Mouse (Mus musculus) limb, embryonic 10.5 days (tissue): Measurements from ENCODE around the gene Klhl22. TPM values are rescaled to one million over a fixed set of nuclear protein-coding genes. Genes with fewer than 3 reads are reported as not detected.

Experiments used
- DNase-seq: peaks from one replicate; pipeline ENCODE4 v3.0.0-alpha.2; 2017; ENCODE audit warnings: low spot score
- H3K27ac ChIP-seq: fragments of 300-500 bp; sonication (generic); 2 replicates; pipeline ENCODE4 v1.5.1; 2016; ENCODE audit warnings: mild to moderate bottlenecking
- H3K27me3 ChIP-seq: fragments of 300-500 bp; sonication (generic); 2 replicates; pipeline ENCODE4 v1.6.1; 2016; ENCODE audit warnings: low read depth, mild to moderate bottlenecking; ENCODE audit not compliant: poor library complexity, severe bottlenecking
- H3K36me3 ChIP-seq: fragments of 300-500 bp; sonication (generic); 2 replicates; pipeline ENCODE4 v1.6.1; 2016; ENCODE audit warnings: mild to moderate bottlenecking, moderate library complexity
- H3K4me1 ChIP-seq: fragments of 300-500 bp; sonication (generic); 2 replicates; pipeline ENCODE4 v1.6.1; 2016
- H3K4me3 ChIP-seq: fragments of 300-500 bp; sonication (generic); 2 replicates; pipeline ENCODE4 v1.5.1; 2016; ENCODE audit warnings: mild to moderate bottlenecking, moderate library complexity
- H3K9me3 ChIP-seq: fragments of 300-500 bp; sonication (generic); replicated peaks from 2 replicates; pipeline ENCODE4 v1.6.1; 2016; ENCODE audit warnings: mild to moderate bottlenecking
- WGBS: fragments of 180-500 bp; shearing (Covaris S2); methylation state at CpG from one replicate; pipeline ENCODE4 v1.1.7; 2016; 5-methylcytosine and 5-hydroxymethylcytosine counted together
- polyA plus RNA-seq: library from polyadenylated mRNA; unstranded; fragments of >200 nt; fragmentation: Nextera tagmentation; extraction: Ambion mirVana; gene quantifications from 2 replicates; pipeline ENCODE4 v1.2.1, GENCODE M21; 2016

The Klhl22 gene
- polyA plus RNA-seq, 1 experiment from 2014 or later = 81.3 TPM

GRCm38 (mm10) chr16:17761074-17761473 lies 1.7 kb downstream of the Klhl22 start:
- peaks cover 10% of the 10 kb centered on the region; the same call in 1 of the 2 replicates for H3K27me3 ChIP-seq
- no peak overlapping the region for H3K27ac ChIP-seq

GRCm38 (mm10) chr16:17764108-17764511 lies 4.7 kb downstream of the Klhl22 start:
- no peak for DNase-seq
- no peak overlapping the region for H3K4me3 ChIP-seq
- no peaks in the 10 kb centered on the region for H3K27me3 ChIP-seq
- peaks cover 26% of the 10 kb centered on the region for H3K4me1 ChIP-seq
- no peak overlapping the region for H3K27ac ChIP-seq
- WGBS = 89% methylated on average over 4 of the region's 4 CpGs
- H3K36me3 ChIP-seq = peaks cover 75% of the 10 kb centered on the region
- no peaks in the 10 kb centered on the region for H3K9me3 ChIP-seq

More at GRCm38 (mm10) chr16:17761074-17761473, 1.7 kb downstream of the Klhl22 start:
- Histone ChIP-seq H3K9me3 (no peaks in the 10 kb centered on the region), H3K4me1 (peaks cover 31% of the 10 kb centered on the region), H3K36me3 (peaks cover 44% of the 10 kb centered on the region), H3K4me3 (no peak overlapping the region)
- no peak for DNase-seq
- whole genome bisulfite sequencing = 37% methylated on average over 1 of the region's 1 CpGs

DNA sequence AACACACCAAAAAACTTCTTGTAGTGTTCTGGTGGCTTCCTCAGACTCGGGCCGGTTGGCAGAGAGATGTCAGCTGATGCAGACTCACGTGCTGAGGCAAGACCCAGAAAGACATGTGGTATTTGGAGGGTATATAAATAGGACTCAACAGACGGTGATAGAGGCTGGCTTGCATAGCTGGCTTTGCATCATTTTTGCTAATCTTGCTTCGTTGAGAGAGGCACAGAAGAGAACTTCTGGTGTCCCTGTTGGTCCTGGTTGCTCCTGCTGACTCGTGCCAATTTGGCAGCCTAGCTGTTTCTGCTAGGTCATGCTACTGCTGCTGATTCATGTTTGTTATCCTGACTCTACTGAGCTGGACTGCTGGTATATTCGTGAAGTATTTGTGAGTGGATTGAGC lies 9.4 kb downstream of the Klhl22 start:
- no peak overlapping the region for H3K27ac ChIP-seq
- WGBS = 92% methylated on average over 7 of the region's 7 CpGs
- H3K9me3 ChIP-seq = no peaks in the 10 kb centered on the region
- DNase-seq = no peak
- no peak overlapping the region for H3K4me3 ChIP-seq
- H3K4me1 ChIP-seq = no peaks in the 10 kb centered on the region
- H3K36me3 ChIP-seq = peaks cover 96% of the 10 kb centered on the region
- H3K27me3 ChIP-seq = no peaks in the 10 kb centered on the region

DNA sequence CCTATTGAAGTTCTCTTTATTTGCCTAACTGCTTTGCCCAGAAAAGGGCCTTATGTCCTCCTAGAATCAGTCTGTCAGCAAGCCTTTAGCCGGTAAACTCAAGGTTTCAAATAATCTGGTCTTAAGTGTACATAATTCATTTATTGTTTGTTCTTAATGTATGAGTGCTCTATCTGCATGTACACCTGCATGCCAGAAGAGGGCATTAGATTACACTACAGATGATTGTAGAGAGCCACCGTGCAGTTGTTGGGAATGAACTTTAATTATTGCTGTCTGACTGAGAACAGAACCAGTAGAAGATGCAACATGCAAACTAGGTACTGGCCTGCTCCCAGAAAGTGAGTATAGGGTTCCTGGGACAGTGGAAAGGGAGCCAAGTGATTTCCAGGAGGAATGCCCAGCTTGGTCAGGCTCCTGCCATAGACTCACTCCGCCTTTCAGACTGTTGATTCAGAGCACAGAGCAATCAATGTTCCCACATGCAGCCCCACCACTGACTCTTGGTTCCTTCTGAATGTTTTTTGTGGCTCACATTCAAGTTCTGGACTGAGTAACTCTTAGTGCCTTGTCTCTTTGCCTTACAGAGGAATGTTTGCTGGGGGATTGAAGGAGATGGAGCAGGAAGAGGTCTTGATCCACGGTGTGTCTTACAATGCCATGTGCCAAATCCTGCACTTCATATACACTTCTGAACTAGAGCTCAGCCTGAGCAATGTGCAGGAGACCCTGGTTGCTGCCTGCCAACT lies 11.9 kb downstream of the Klhl22 start:
- Histone ChIP-seq H3K27me3 (no peaks in the 10 kb centered on the region), H3K4me3 (no peak overlapping the region), H3K36me3 (peaks cover 89% of the 10 kb centered on the region), H3K4me1 (no peaks in the 10 kb centered on the region), H3K27ac (no peak overlapping the region), H3K9me3 (no peaks in the 10 kb centered on the region)
- no peak for DNase-seq
- WGBS = 84% methylated on average over 4 of the region's 4 CpGs

DNA sequence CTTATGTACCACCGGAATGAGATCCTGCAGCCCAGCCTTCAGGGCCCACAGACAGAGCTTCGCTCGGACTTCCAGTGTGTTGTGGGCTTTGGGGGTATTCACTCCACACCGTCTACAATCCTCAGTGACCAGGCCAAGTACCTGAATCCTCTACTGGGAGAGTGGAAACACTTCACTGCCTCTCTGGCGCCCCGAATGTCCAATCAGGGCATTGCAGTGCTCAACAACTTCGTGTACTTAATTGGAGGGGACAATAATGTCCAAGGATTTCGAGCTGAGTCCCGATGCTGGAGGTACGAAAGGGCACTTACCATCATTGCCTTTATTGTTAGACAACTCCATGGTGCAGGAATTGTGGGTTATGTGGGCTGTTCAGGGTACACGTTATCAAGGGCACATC lies 17.4 kb downstream of the Klhl22 start:
- DNase-seq = peak; percentile 45
- Histone ChIP-seq H3K36me3 (peaks cover 87% of the 10 kb centered on the region), H3K4me3 (no peak overlapping the region), H3K4me1 (no peaks in the 10 kb centered on the region), H3K9me3 (no peaks in the 10 kb centered on the region), H3K27ac (no peak overlapping the region), H3K27me3 (no peaks in the 10 kb centered on the region)
- 69% methylated on average over 11 of the region's 11 CpGs for WGBS

- WGBS = 80% methylated on average over 4 of the region's 4 CpGs
Measured at GRCm38 (mm10) chr16:17778223-17778622, 18.8 kb downstream of the Klhl22 start.

DNA sequence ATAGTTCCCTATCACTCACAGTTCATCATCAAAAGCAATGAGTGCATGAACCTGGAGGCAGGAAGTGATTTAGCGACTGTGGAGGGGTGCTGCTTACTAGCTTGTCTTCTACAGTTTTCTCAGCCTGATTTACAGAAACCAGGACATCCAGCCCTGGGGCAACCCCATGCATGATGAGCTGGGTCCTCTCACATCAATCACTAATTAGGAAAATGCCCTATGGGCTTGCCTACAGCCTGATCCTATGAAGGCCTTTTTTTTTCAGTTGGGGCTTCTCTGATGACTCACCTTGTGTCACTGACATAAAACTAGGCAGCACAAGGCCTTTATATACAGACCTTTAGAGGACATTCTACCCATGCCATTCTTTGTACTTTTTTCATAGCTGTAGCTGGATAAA lies 20.3 kb downstream of the Klhl22 start:
- Histone ChIP-seq H3K4me3 (no peak overlapping the region), H3K27me3 (no peaks in the 10 kb centered on the region), H3K9me3 (no peaks in the 10 kb centered on the region), H3K27ac (no peak overlapping the region), H3K4me1 (no peaks in the 10 kb centered on the region), H3K36me3 (peaks cover 91% of the 10 kb centered on the region)
- DNase-seq = no peak
- WGBS = 98% methylated on average over 1 of the region's 1 CpGs

More at GRCm38 (mm10) chr16:17778223-17778622, 18.8 kb downstream of the Klhl22 start:
- DNase-seq = no peak
- Histone ChIP-seq H3K27ac (no peak overlapping the region), H3K36me3 (peaks cover 89% of the 10 kb centered on the region), H3K4me3 (no peak overlapping the region), H3K4me1 (no peaks in the 10 kb centered on the region), H3K9me3 (no peaks in the 10 kb centered on the region), H3K27me3 (no peaks in the 10 kb centered on the region)

DNA sequence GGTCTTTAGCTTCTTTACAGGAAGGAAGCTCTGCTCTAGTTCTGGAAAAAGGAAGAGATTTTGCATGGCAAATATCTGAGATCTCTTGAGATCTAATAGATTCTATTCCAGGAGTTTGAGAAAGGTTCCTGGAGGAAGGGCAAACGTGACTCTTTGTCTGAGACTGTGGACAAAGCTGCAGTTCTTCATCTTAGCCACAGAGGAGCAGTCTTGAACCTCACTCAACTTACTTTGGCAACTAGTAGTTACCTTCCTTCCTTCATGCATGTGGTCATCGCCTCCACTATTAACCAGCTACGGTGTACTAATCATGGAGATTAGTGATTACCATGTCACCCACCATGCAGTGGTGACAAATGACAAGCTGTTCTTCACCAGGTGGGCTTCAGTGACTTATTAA lies 25.9 kb downstream of the Klhl22 start:
- WGBS = 65% methylated on average over 3 of the region's 3 CpGs
- Histone ChIP-seq H3K4me3 (no peak overlapping the region), H3K36me3 (peaks cover 97% of the 10 kb centered on the region), H3K27me3 (no peaks in the 10 kb centered on the region), H3K27ac (no peak overlapping the region), H3K4me1 (no peaks in the 10 kb centered on the region), H3K9me3 (no peaks in the 10 kb centered on the region)
- DNase-seq = no peak

- 68% methylated on average over 3 of the region's 3 CpGs for WGBS
- H3K36me3 ChIP-seq = peaks cover 67% of the 10 kb centered on the region
- H3K9me3 ChIP-seq = no peaks in the 10 kb centered on the region
- H3K27me3 ChIP-seq = peaks cover 8% of the 10 kb centered on the region; the same call in 1 of the 2 replicates
- H3K27ac ChIP-seq = no peak overlapping the region
- no peak overlapping the region for H3K4me3 ChIP-seq
- H3K4me1 ChIP-seq = peaks cover 23% of the 10 kb centered on the region
- DNase-seq = no peak
Measured at GRCm38 (mm10) chr16:17792728-17793127, 33.3 kb downstream of the Klhl22 start.

DNA sequence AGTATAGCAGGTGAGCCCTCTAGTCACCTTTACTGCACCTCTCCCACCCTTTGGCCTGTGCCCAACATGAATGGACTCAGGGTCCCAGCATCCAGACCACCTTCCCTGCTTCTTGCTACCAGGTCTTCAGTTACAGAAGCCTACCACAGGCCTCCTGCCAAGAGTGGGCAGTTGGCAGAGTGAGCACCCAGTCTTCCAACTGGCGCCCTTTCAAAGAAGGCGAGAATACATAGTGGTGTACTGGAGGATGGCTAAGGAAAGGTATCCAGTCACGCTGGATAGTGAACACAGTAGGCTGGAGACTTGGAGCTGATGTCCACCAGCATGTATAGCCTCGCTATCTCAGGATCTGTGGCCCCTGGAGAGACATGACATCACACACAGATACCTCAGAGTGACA lies 34.6 kb downstream of the Klhl22 start:
- no peaks in the 10 kb centered on the region for H3K9me3 ChIP-seq
- 92% methylated on average over 4 of the region's 4 CpGs for WGBS
- H3K27ac ChIP-seq = no peak overlapping the region
- H3K36me3 ChIP-seq = peaks cover 55% of the 10 kb centered on the region
- peaks cover 14% of the 10 kb centered on the region for H3K27me3 ChIP-seq
- H3K4me3 ChIP-seq = no peak overlapping the region
- peaks cover 36% of the 10 kb centered on the region for H3K4me1 ChIP-seq
- DNase-seq = no peak

- no peaks in the 10 kb centered on the region for H3K9me3 ChIP-seq
- peaks cover 52% of the 10 kb centered on the region for H3K4me1 ChIP-seq
- H3K36me3 ChIP-seq = peaks cover 49% of the 10 kb centered on the region
- H3K4me3 ChIP-seq = no peak overlapping the region
- WGBS = 64% methylated on average over 5 of the region's 5 CpGs
- DNase-seq = no peak
- peaks cover 30% of the 10 kb centered on the region for H3K27me3 ChIP-seq
- peak overlapping the region; percentile 99 for H3K27ac ChIP-seq
Measured at GRCm38 (mm10) chr16:17795643-17796042, 36.2 kb downstream of the Klhl22 start.

DNA sequence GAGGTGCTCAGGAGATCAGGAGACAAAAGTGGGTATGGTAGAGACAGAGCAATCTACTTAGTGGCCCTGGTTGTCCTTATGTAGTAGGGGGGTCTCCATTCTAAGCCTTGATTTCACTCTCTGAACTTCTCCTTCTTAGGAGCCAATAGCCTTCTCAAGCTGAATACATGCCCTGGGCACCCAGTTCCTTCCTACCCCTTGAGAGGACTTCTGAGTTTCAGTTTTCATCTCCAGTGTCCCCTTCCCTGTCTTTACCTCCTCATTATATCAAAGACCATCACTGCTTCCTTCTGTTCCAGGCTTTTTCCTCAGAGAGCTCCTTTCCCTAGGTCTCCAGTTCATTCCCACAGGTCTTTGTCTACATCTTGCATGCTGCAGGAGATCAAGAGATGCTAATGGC lies 37.1 kb downstream of the Klhl22 start:
- Histone ChIP-seq H3K4me3 (peak overlapping the region; percentile 78), H3K4me1 (peaks cover 61% of the 10 kb centered on the region), H3K27me3 (peaks cover 39% of the 10 kb centered on the region), H3K36me3 (peaks cover 46% of the 10 kb centered on the region), H3K9me3 (no peaks in the 10 kb centered on the region), H3K27ac (peak overlapping the region; percentile 99)
- DNase-seq = no peak

DNA sequence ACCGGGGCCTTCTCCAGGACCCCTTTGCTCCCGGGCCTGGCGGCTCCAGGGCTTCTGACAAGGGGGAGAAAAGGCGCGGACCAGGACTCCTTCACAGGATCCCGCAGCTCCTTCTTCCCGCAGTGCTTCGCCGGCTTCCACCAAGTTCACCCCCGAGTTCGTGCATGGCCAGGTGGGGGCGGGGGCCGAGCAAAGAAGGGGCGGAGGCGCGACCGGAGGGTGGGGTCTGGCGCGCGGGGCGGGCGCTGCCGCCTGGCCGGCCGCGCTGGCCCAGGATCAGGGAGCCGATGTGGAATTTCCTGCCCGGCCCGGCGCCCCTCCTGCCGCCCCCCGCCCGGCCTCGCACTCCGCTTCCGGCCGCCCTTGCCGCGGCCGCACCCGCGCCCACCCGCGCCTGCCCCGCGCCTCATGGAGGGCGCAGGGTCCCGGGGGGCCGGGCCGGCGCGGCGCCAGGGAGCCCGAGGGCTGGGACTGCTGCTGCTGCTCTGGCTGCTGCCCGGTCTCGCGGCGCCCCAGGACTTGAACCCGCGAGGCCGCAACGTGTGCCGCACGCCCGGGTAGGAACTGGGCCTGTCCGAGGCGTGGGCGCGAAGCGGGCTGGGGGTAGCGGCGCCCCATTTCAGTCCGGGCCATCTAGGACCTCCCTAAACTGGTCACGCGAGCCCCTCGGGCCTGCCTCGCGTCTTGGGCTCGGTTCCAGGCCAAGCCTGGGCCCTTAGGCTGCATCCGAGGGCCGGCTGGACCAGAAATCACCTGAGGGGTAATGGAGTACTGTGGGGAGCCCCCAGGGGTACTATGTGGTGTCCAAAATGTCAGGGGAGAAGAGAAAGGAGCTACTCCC lies 37.8 kb downstream of the Klhl22 start, which contains the start of gene Scarf2:
Gene Scarf2 (plus strand): TSS at position 312 of the 841 bp plus-strand sequence.
- Histone ChIP-seq H3K4me3 (peak within 1 kb of the TSS; percentile 78), H3K4me1 (peaks cover 68% of the 10 kb centered on the region), H3K36me3 (peaks cover 43% of the 10 kb centered on the region), H3K9me3 (no peaks in the 10 kb centered on the region), H3K27me3 (peaks cover 46% of the 10 kb centered on the region), H3K27ac (peak within 1 kb of the TSS; percentile 99)
- peak; percentile 87 for DNase-seq
- under 1% methylated on average over 79 of the region's 81 CpGs for whole genome bisulfite sequencing
